Mouse (Mus musculus) bone marrow, adult 2 months (tissue): ENCODE results near the gene Kpna4.

Experiments
- CTCF ChIP-seq: fragments of 200-500 bp; IDR thresholded peaks from 2 replicates; pipeline ENCODE4 v1.5.1; 2011; ENCODE audit warnings: low read length, control low read depth; ENCODE audit not compliant: control insufficient read depth, insufficient read depth
- POLR2A ChIP-seq: fragments of 200-500 bp; IDR thresholded peaks from 2 replicates; pipeline ENCODE4 v1.6.1; 2011; ENCODE audit warnings: low read depth, mild to moderate bottlenecking, control low read depth, low read length, borderline replicate concordance; ENCODE audit not compliant: control insufficient read depth

DNA sequence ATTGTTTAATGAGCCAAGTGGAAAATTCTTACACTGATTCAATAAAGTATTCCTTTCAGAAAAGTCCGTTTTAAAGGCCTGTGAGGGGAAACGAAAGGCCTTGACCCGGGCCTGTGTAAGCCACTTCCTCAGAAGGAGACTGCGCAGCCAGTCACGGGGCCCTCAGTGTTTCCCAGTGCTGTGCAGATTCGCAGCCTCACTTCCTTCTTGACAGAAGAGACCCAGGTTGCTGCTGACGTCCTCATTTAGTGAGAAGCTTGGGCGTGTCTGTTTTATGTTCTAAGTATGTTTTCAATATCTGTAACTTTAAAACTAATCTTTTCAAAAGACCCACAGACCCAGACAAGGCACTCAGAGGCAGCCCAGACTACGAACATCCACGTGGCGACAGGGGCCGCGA, 29.6 kb upstream of the Kpna4 start:
- TF ChIP-seq POLR2A (no peak), CTCF (no peak)
